Mouse (Mus musculus) megakaryocyte, embryonic 14.5 days (primary cell): ENCODE data around the gene Pfdn4.

Experiments used
- FLI1 ChIP-seq: IDR thresholded peaks from 2 replicates; pipeline ENCODE4 v1.6.1; 2012; ENCODE audit warnings: low read length, inconsistent platforms, mixed read lengths
- GATA1 ChIP-seq: IDR thresholded peaks from 3 replicates; pipeline ENCODE4 v1.6.1; 2012; ENCODE audit warnings: mixed read lengths, low read length, inconsistent platforms, borderline replicate concordance

DNA sequence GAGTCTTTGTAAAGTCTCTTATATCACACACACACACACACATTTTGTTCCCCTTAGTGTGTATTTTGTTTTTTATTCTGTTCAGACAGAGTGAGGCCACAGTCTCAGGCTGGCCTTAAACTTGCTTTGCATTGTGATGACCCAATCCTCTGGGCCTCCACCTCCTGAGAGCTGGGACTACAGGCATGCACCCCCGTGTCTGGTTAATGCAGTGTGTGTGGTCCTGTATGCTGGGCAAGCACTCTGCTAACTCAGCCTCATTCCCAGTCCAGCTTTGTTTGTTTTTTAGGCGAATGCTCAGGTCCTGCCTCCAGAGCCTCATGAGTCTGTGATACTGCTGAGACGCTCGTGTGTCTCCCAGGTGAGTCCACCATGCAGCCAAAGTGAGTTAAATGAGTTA is 51.8 kb downstream of the Pfdn4 start:
- no peak for TF ChIP-seq FLI1
- no peak for TF ChIP-seq GATA1
